Mouse (Mus musculus): ENCODE data around the gene Plekhg6. TPM values are rescaled to one million over a fixed set of nuclear protein-coding genes. Genes with fewer than 3 reads are reported as not detected.

Plekhg6 gene
- polyA plus RNA-seq, 1 experiment from 2014 or later: 3.4 TPM

GRCm38 (mm10) chr6:125340244-125340643 lies 40.3 kb downstream of the Plekhg6 start:
- Histone ChIP-seq H3K9me3 (replicated peaks; ENCODE audit: low read length) (no peaks in the 10 kb centered on the region), H3K4me2 (ENCODE audit: low read length) (no peak overlapping the region), H3K4me1 (replicated peaks; ENCODE audit: insufficient read depth, low read length) (0 out of 2 replicates have a peak, but pooled peaks cover 6% of the 10 kb centered on the region), H3K4me3 (replicated peaks; ENCODE audit: low read depth, low read length) (no peak overlapping the region), H3K36me3 (ENCODE audit: insufficient read depth, low read length) (no peaks in the 10 kb centered on the region), H3K27me3 (ENCODE audit: insufficient read depth, low read length) (no peaks in the 10 kb centered on the region), H3K9ac (ENCODE audit: low read depth, low read length) (no peak overlapping the region), H3K27ac (peak overlapping the region; percentile 40; the same call in 1 of the 2 replicates)
- ATAC-seq (replicated peaks; ENCODE audit: low FRiP score, low read depth) (no peak), DNase-seq (ENCODE audit: low spot score) (no peak)
- no peak for TF ChIP-seq CTCF (IDR thresholded peaks at IDR 0.05; ENCODE audit: low read depth)
- 58% methylated on average over 5 of the region's 5 CpGs for WGBS

DNA sequence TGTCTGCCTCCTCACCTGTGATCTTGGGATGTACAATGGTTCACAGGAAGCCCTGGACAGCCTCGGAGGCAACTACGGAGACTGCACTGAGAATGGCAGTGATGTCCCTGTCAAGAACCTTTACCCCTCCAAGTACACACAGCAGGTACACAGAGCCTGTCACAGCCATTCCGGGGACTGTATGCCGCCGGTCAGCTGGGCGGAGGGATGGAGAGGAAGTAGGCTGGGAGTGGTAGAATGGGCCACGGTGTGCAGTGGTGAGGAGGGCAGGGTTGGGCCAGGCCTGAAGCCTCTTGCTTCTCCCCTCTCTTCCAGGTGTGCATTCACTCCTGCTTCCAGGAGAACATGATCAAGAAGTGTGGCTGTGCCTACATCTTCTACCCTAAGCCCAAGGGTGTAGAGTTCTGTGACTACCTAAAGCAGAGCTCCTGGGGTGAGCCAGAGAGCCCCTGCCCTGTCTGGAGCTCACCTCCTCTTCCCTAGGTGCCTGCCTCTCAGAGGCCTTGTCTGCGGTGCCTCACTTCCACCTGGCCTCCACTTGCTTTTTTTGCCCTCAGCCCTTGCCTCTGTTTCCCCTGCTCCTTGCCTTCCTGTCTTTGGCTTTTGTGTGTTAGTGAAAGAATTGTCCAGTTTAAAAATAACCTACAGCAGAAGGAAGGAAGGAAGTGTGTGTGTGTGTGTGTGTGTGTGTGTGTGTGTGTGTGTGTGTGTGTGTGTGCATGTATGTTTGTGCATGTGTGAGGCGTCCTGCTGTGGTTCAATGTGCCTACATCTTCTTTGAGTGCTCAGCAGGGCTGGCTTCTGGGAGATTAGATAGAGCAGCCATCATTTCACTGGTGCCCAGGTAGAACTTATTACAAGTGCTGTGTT lies 41.6 kb downstream of the Plekhg6 start:
- Histone ChIP-seq H3K27me3 (ENCODE audit: insufficient read depth, low read length) (no peaks in the 10 kb centered on the region), H3K9ac (ENCODE audit: low read depth, low read length) (no peak overlapping the region), H3K4me2 (ENCODE audit: low read length) (no peak overlapping the region), H3K4me3 (replicated peaks; ENCODE audit: low read depth, low read length) (no peak overlapping the region), H3K4me1 (replicated peaks; ENCODE audit: insufficient read depth, low read length) (0 out of 2 replicates have a peak, but pooled peaks cover 3% of the 10 kb centered on the region), H3K9me3 (replicated peaks; ENCODE audit: low read length) (no peaks in the 10 kb centered on the region), H3K36me3 (ENCODE audit: insufficient read depth, low read length) (no peaks in the 10 kb centered on the region), H3K27ac (no peak overlapping the region)
- 69% methylated on average over 9 of the region's 9 CpGs for WGBS
- DNase-seq (ENCODE audit: low spot score) (no peak), ATAC-seq (replicated peaks; ENCODE audit: low FRiP score, low read depth) (no peak)
- TF ChIP-seq CTCF (IDR thresholded peaks at IDR 0.05; ENCODE audit: low read depth): no peak

DNA sequence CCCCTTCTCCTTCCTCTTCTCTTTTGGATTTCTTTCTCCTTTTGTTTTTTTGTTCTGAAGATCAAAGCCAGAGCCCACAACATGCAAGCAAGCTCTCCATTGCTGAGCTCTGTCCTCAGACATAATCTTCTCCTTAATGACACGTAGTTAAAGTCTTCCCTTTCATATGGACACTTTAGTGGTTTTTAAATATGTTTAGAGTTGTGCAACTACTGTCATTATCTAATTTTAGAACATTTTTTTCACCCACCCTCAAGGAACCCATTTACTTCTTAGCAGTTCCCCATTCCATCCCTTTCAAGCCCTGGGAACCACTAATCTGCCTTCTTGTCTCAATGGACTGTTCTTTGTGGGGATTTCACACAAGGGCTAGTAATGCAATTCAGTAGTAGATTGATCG lies 46.2 kb downstream of the Plekhg6 start:
- Histone ChIP-seq H3K4me3 (replicated peaks; ENCODE audit: low read depth, low read length) (no peak overlapping the region), H3K27ac (no peak overlapping the region)

GRCm38 (mm10) chr6:125333112-125333899 lies 47.3 kb downstream of the Plekhg6 start:
- no peak overlapping the region for H3K4me2 ChIP-seq (ENCODE audit: low read length)
- DNase-seq (ENCODE audit: low spot score) (no peak), ATAC-seq (replicated peaks; ENCODE audit: low FRiP score, low read depth) (no peak)
- no peak overlapping the region for H3K27ac ChIP-seq
- whole genome bisulfite sequencing: 77% methylated on average over 14 of the region's 14 CpGs
- H3K4me1 ChIP-seq (replicated peaks; ENCODE audit: insufficient read depth, low read length): 0 out of 2 replicates have a peak, but pooled peaks cover 4% of the 10 kb centered on the region
- H3K9ac ChIP-seq (ENCODE audit: low read depth, low read length): no peak overlapping the region
- H3K27me3 ChIP-seq (ENCODE audit: insufficient read depth, low read length): no peaks in the 10 kb centered on the region
- no peaks in the 10 kb centered on the region for H3K9me3 ChIP-seq (replicated peaks; ENCODE audit: low read length)
- no peak overlapping the region for H3K4me3 ChIP-seq (replicated peaks; ENCODE audit: low read depth, low read length)
- H3K36me3 ChIP-seq (ENCODE audit: insufficient read depth, low read length): no peaks in the 10 kb centered on the region
- no peak for TF ChIP-seq CTCF (IDR thresholded peaks at IDR 0.05; ENCODE audit: low read depth)

More for the DNA sequence above, 46.2 kb downstream of the Plekhg6 start:
- Histone ChIP-seq H3K27me3 (ENCODE audit: insufficient read depth, low read length) (no peaks in the 10 kb centered on the region), H3K9me3 (replicated peaks; ENCODE audit: low read length) (no peaks in the 10 kb centered on the region), H3K4me1 (replicated peaks; ENCODE audit: insufficient read depth, low read length) (0 out of 2 replicates have a peak, but pooled peaks cover 4% of the 10 kb centered on the region), H3K9ac (ENCODE audit: low read depth, low read length) (no peak overlapping the region), H3K4me2 (ENCODE audit: low read length) (no peak overlapping the region), H3K36me3 (ENCODE audit: insufficient read depth, low read length) (no peaks in the 10 kb centered on the region)
- DNase-seq (ENCODE audit: low spot score) (no peak), ATAC-seq (replicated peaks; ENCODE audit: low FRiP score, low read depth) (no peak)
- 59% methylated on average over 2 of the region's 2 CpGs for WGBS
- TF ChIP-seq CTCF (IDR thresholded peaks at IDR 0.05; ENCODE audit: low read depth): no peak

DNA sequence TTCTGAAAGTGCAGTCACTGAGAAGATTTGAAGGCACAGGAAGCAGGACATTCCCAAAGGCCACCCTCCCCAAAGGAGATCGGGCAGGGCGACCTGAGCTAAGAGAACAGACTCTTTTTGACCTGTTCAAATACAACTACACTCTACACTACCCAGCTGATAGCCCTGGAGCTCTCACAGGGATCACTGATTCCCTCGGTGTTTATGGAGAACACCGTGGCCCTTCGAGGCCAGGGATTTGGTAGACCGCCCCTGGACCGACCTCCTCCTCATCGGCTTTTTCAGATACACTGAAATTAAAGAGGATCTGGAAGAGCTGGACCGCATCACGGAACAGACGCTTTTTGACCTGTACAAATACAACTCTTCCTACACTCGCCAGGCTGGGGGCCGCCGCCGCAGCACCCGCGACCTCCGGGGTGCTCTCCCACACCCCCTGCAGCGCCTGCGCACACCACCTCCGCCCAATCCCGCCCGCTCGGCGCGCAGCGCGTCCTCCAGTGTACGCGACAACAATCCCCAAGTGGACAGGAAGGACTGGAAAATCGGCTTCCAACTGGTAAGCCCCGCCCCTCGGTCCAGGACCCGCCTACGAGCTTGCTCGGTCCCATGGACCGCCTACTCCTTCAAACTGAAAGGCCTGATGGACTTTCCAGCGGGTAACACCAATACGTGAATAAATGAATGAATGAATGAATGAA lies 49.8 kb downstream of the Plekhg6 start:
- DNase-seq (ENCODE audit: low spot score) (peak; percentile 96), ATAC-seq (replicated peaks; ENCODE audit: low FRiP score, low read depth) (peak; percentile 85)
- under 1% methylated on average over 39 of the region's 39 CpGs for WGBS
- Histone ChIP-seq H3K4me1 (replicated peaks; ENCODE audit: insufficient read depth, low read length) (0 out of 2 replicates have a peak, but pooled peaks cover 4% of the 10 kb centered on the region), H3K27me3 (ENCODE audit: insufficient read depth, low read length) (no peaks in the 10 kb centered on the region), H3K4me3 (replicated peaks; ENCODE audit: low read depth, low read length) (peak overlapping the region; percentile 39), H3K27ac (peak overlapping the region; percentile 57), H3K9me3 (replicated peaks; ENCODE audit: low read length) (no peaks in the 10 kb centered on the region), H3K36me3 (ENCODE audit: insufficient read depth, low read length) (no peaks in the 10 kb centered on the region), H3K4me2 (ENCODE audit: low read length) (peak overlapping the region; percentile 75), H3K9ac (ENCODE audit: low read depth, low read length) (peak overlapping the region; percentile 55)
- TF ChIP-seq CTCF (IDR thresholded peaks at IDR 0.05; ENCODE audit: low read depth): no peak

GRCm38 (mm10) chr6:125328243-125328642 lies 52.4 kb downstream of the Plekhg6 start:
- Histone ChIP-seq H3K4me1 (replicated peaks; ENCODE audit: insufficient read depth, low read length) (0 out of 2 replicates have a peak, but pooled peaks cover 4% of the 10 kb centered on the region), H3K9ac (ENCODE audit: low read depth, low read length) (no peak overlapping the region), H3K36me3 (ENCODE audit: insufficient read depth, low read length) (no peaks in the 10 kb centered on the region), H3K27me3 (ENCODE audit: insufficient read depth, low read length) (no peaks in the 10 kb centered on the region), H3K9me3 (replicated peaks; ENCODE audit: low read length) (no peaks in the 10 kb centered on the region), H3K27ac (no peak overlapping the region), H3K4me2 (ENCODE audit: low read length) (no peak overlapping the region), H3K4me3 (replicated peaks; ENCODE audit: low read depth, low read length) (no peak overlapping the region)
- ATAC-seq (replicated peaks; ENCODE audit: low FRiP score, low read depth) (no peak), DNase-seq (ENCODE audit: low spot score) (no peak)
- WGBS: 82% methylated on average over 5 of the region's 5 CpGs
- TF ChIP-seq CTCF (IDR thresholded peaks at IDR 0.05; ENCODE audit: low read depth): peak; percentile 62
